Mouse (Mus musculus) right cerebral cortex, postnatal 4 days (tissue): ENCODE measurements around the gene Chid1.

Experiments used
- DNase-seq: peaks from one replicate; pipeline ENCODE4 v3.0.0-alpha.2; 2022

Chid1 gene

DNA sequence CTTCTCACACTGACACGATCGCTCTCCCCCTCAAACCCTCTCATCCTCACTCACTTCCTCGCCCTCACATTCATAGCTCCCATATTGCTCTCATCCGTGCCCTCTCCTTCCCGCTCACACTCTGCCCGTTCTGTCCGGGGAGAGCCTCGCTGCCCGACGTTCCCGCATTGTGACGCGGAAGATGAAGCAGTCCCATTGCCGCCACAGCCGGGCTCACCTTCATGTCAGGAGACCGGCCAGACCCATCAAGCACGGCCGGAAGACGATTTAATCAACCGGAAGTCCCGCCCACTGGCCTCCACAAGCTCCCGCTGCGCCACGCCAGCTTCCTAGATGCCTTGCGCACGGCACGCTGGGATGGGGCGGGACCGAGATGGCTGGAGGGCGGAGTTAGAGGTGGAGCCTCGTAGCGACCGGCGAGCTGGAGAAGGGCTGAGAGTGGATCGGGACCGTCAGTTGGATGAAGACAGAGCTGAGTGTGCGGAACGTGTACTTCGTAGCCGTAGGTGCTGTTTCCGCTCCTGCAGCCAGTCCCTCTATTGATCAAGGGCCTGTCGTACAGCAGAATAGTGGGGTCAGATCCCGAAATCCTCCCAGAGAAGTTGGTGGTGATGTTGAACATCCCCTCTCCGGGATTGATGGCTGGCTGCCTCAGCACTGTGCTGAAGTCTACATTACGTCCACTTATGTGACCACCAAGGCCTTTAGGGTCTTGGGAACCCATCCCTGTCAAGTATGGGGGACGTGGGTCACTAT is at the start of gene Chid1:
Chid1 (minus strand) TSS at position 302 of the 756 bp plus-strand sequence.
- peak; percentile 97 for DNase-seq

- DNase-seq: no peak
Observed at GRCm38 (mm10) chr7:141588890-141589289, 49.2 kb upstream of the Chid1 start.

GRCm38 (mm10) chr7:141585881-141586280 is 46.2 kb upstream of the Chid1 start:
- DNase-seq: no peak

GRCm38 (mm10) chr7:141585288-141585687 is 45.6 kb upstream of the Chid1 start:
- no peak for DNase-seq

DNA sequence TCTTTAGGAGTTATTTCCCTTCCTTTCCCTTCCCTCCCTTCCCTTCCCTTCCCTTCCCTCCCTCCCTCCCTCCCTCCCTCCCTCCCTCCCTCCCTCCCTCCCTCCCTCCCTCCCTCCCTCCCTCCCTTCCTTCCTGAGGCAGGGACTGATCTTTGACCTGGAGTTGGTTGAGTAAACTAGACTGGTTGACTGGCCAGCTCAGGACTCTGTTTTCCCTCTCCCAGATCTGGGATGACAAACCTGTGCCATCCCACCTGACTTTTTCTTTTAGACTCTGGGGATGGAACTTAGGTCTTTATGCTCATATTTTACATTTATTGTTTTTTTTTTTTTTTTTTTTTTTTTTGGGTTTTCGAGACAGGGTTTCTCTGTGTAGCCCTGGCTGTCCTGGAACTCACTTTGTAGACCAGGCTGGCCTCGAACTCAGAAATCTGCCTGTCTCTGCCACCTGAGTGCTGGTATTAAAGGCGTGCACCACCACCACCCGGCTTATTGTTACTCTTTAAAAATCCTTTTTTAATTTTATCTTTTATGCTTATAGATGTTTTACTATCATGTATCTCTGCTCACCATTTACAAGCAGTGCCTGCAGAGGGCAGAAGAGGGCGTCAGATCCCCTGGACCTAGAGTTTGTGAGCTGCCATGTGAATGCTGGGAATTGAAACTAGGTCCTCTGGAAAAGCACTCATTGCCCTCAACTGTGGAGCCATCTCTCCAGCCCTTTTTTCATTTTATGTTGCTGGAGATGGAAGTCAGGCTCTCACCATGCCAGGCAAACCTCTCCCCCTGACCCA is 44.6 kb upstream of the Chid1 start:
- DNase-seq: no peak

- no peak for DNase-seq
Observed at GRCm38 (mm10) chr7:141581323-141581722, 41.7 kb upstream of the Chid1 start.

- DNase-seq: no peak
Observed at GRCm38 (mm10) chr7:141578943-141579342, 39.3 kb upstream of the Chid1 start.

- DNase-seq: no peak
Observed at GRCm38 (mm10) chr7:141578511-141578910, 38.9 kb upstream of the Chid1 start.

GRCm38 (mm10) chr7:141577801-141578200 is 38.1 kb upstream of the Chid1 start:
- DNase-seq: no peak

DNA sequence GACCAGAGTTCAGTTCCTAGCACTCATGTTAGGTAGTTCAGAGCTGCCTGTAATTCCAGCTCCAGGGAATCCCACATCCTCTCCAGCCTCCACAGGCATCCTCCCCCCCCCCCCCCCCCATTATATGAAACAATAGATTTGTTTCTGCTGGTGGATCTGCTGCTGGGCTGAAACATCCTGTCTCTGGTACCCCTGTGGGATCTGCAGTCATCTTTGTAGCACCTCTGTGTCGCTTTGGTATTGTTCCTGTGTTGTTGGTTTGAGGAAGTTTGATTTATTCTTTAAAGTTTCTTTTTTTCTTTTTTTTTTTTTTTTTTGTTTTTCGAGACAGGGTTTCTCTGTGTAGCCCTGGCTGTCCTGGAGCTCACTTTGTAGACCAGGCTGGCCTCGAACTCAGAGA is 35.8 kb upstream of the Chid1 start:
- no peak for DNase-seq

- no peak for DNase-seq
Observed at GRCm38 (mm10) chr7:141574041-141574440, 34.4 kb upstream of the Chid1 start.

DNA sequence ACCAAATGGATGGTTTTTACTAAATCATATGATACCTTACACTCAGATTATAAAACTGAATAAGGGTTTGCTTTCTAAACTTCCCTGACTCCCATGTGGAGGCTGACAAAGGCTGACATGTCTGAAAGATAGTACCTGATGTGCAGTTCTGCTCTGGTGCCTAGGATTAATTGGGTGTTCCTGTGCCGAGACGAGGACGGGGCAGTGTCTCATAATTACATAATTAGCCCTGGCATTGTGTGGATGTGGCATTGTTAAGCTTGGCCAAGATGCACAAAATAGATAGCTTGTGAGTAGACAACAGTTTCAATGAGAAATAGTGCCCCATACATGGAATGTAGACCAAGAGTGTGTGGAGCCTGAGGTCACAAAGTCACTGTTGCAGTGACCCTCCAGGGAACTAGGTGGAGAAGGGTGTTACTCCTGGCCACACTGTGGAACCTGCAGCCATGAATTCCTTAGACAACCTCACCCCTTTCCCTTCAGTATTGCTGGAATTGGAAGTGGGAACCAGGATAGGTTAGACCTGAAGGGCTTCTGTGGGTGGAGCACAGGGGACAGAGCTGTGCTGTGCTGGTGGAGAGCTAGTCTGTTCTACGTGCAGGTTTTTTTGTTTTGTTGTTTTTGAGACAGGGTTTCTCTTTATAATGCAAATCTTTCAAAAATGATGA is 31.1 kb upstream of the Chid1 start:
- no peak for DNase-seq

DNA sequence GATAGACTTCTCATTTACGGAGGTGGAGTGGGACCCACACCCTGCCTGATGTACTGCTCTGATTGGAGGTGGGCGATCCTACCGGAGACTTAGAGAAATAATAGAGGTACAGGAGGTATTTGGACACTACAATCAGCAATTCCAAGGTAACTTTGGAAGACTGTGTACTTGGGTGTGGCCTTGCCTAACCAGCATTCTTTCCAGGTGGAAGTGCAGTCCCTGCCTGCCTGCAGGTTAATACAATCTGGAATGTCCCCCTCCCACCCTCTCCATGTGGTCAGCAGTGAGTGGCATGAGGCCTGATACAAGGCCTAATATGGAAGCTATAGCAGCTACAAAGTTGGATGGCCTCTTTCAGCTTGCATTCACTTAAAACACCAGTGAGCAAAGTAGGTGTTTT is 30.3 kb upstream of the Chid1 start:
- DNase-seq: no peak

DNA sequence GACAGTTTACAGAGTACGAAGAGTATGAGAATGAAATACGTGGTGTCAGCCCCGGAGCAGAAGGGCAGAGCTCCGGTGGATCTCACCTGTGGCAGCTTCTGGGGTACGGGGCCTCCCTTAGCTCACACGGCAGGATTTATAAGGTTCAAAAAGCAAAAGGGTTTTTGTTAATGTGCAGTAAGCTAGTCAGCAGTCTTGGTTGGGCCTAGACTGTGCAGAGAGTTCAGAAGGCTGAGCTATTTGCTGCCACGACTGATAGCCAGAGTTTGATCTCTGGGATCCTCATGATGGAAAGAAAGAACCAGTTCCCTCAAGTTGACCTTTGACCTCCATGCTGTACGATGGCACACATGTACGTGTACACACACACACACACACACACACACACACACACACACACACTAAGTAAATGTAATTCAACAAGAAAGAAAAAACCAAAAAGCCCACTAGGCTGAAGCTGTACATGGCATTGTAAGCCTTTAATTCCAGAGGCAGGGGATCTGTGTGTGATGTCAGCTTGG is 29.7 kb upstream of the Chid1 start:
- no peak for DNase-seq

- no peak for DNase-seq
Observed at GRCm38 (mm10) chr7:141566587-141566986, 26.9 kb upstream of the Chid1 start.

DNA sequence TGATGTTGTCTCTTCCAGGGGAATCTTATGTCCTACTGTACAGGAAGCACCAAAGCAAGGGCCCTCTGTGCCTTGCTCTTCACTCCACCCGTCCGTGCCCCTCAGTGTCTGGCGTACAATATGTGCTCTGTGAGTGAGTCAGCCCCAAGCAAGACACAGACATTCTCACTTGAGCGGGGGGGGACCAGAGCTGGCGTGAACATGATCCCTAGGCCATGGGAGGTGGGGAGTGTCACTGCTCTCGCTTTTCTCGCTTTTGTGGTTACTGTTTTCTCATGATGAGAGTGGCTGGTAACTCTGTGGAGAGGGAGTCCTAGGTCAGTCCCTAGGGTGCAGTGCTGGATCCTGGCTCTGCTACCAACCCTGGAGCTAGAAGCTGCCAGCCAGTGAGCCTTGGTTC is 24.9 kb upstream of the Chid1 start:
- DNase-seq: no peak

- DNase-seq: peak; percentile 56
Observed at GRCm38 (mm10) chr7:141562852-141563427, 23.3 kb upstream of the Chid1 start.

DNA sequence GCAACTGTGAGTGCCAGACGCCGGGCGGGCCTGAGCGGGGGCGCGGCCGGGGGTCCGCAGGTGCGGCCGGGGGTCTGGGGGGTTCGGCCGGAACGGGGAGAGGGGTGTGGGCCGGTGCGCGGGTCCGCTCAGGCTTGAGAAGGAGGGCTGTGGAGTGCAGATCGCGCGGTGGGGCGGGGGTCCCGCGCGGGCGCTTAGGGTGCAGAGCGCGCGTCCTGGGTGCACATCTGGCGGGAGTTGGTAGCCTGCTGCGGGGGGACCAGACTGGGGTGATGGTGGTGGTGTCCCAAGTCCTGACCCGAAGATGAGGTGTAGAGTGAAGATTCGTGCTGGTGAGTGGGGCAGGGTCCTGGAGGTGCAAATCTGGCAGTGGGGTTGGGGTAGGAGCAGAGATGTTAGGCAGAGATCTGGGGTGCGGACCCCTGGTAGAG is 22.8 kb upstream of the Chid1 start:
- DNase-seq: no peak

- DNase-seq: peak; percentile 96
Observed at GRCm38 (mm10) chr7:141561682-141562391, 22.2 kb upstream of the Chid1 start, which contains the start of gene Ap2a2. Gene Ap2a2 (plus strand): TSS chr7:141562173.

GRCm38 (mm10) chr7:141560471-141560870 is 20.8 kb upstream of the Chid1 start:
- no peak for DNase-seq

- DNase-seq: no peak
Observed at GRCm38 (mm10) chr7:141559726-141560325, 20.2 kb upstream of the Chid1 start.

DNA sequence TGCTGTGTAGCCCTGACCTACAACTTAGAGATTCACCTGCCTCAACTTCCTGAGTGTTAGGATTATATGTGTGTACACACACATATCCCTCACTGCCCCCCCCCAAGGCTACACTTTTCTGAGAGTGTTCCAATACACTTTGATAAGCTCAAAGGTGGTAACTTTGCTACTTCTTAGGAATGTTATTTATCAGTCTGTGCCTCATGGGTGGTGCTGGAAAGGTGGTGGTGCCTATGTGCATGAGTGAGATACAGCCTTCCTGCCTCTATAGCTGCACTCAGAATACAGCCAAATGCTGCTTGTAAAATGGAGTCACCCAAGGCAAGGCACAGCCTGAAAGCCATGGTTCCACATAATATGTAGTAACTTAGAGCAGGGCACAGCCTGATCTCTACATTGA is 19.3 kb upstream of the Chid1 start:
- no peak for DNase-seq
